Mouse (Mus musculus) liver, adult 2 months (tissue): ENCODE measurements around the gene Trim38.

Experiments
- CTCF ChIP-seq: fragments of 200-500 bp; IDR thresholded peaks from 2 replicates; pipeline ENCODE4 v1.5.1; 2011; ENCODE audit warnings: low read depth, low read length, control low read depth
- POLR2A ChIP-seq: fragments of 200-500 bp; IDR thresholded peaks from 2 replicates; pipeline ENCODE4 v1.6.1; 2011; ENCODE audit warnings: low read length, control low read depth; ENCODE audit not compliant: insufficient read depth; ENCODE audit errors: extremely low read depth

DNA sequence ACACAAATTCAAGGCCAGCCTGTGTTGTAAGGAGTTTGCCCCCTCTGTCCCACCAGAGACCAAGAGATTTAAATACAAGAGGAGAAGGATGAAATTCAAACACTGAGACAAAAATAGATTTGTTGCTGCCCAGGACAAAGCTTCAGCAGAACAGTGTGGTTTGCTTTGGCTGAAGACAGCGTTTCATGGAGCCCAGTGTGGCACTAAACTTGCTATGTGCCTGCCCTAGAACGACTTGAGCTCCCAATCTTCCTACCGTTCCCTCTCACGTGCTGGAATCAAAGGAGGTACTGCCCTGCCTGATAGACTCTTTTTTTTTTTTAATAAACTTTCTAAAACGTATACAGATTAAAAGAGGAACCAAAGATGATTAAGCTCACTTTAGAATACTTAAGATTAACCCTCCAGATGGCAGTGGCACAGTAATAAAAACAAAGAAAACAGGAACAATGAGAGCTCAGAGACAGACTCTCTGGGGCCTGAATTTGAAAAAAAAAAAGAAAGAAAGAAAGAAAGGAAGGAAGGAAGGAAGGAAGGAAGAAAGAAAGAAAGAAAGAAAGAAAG is 797 bp upstream of the Trim38 start:
- TF ChIP-seq POLR2A (no peak), CTCF (no peak)
